12 mouse cellular contexts compared by ENCODE assay signal in genomic region chr16:32512921-32513320, GRCm38 (mm10). TPM values are rescaled to one million over a fixed set of nuclear protein-coding genes. Genes with fewer than 3 reads are reported as not detected.
A peak's percentile ranks its signal among the peaks of the same experiment; 100 is the strongest.
DNase-seq lines count a peak whose midpoint lies in the region; ATAC-seq lines count a peak whose summit lies in the region.
"Had no signal": no experiment of that assay in that cellular context is flagged by ENCODE, and none has a peak within 500 bp of the region (broad histone marks: within the 10 kb centered on the region; RNA-seq: fewer than 3 reads in every experiment).

No protein-coding gene starts in this region.

- no peak overlapping the region for H3K9ac ChIP-seq in hindbrain, embryonic 12.5 days
- H3K9ac ChIP-seq in hindbrain, embryonic 11.5 days (ENCODE audit: low read depth, low read length), result no peak overlapping the region
- H3K9ac ChIP-seq in liver, embryonic 12.5 days, result peak overlapping the region; percentile 76

- no peaks in the 10 kb centered on the region for H3K36me3 ChIP-seq in hindbrain, embryonic 12.5 days
- no peaks in the 10 kb centered on the region for H3K36me3 ChIP-seq in hindbrain, embryonic 11.5 days (ENCODE audit: control insufficient read depth, insufficient read depth, low read length)
- H3K36me3 ChIP-seq in liver, embryonic 12.5 days, result no peaks in the 10 kb centered on the region

- H3K4me3 ChIP-seq in hindbrain, embryonic 12.5 days, result no peak overlapping the region
- no peak overlapping the region for H3K4me3 ChIP-seq in hindbrain, embryonic 11.5 days (ENCODE audit: low read depth, low read length)
- no peak overlapping the region for H3K4me3 ChIP-seq in brown adipose tissue, adult 24 weeks (ENCODE audit: insufficient read depth, low read depth, low read length)
- no peak overlapping the region for H3K4me3 ChIP-seq in liver, embryonic 12.5 days

- peak overlapping the region; percentile 62; the same call in 1 of the 2 replicates for H3K27ac ChIP-seq in hindbrain, embryonic 12.5 days
- H3K27ac ChIP-seq in hindbrain, embryonic 11.5 days (ENCODE audit: low read depth, low read length), result no peak overlapping the region
- H3K27ac ChIP-seq in brown adipose tissue, adult 24 weeks (replicated peaks; ENCODE audit: low read depth, low read length), result peak overlapping the region; percentile 66
- peak overlapping the region; percentile 100 for H3K27ac ChIP-seq in liver, embryonic 12.5 days

- WGBS in hindbrain, embryonic 12.5 days, result 74% methylated on average over 3 of the region's 3 CpGs
- 71% methylated on average over 3 of the region's 3 CpGs for WGBS in hindbrain, embryonic 11.5 days
- WGBS in liver, embryonic 12.5 days (ENCODE audit: insufficient replicate concordance), result 71% methylated on average over 3 of the region's 3 CpGs

- no peak overlapping the region for H3K4me2 ChIP-seq in hindbrain, embryonic 12.5 days (replicated peaks)
- H3K4me2 ChIP-seq in hindbrain, embryonic 11.5 days (replicated peaks; ENCODE audit: low read depth, low read length), result no peak overlapping the region
- peak overlapping the region; percentile 90 for H3K4me2 ChIP-seq in liver, embryonic 12.5 days
- H3K4me2 ChIP-seq: heart, embryonic 11.5 days had no signal

- DNase-seq in adrenal gland, postnatal 14 days, result peak; percentile 70
- no peak for DNase-seq in adrenal gland, postnatal 4 days (ENCODE audit: low spot score in 2 of 2)
- DNase-seq in hindbrain, embryonic 11.5 days (ENCODE audit: low spot score), result no peak
- no peak for DNase-seq in cerebellum, adult 11-12 months
- DNase-seq in heart, adult 8-10 months (ENCODE audit: low spot score), result no peak

- no peaks in the 10 kb centered on the region for H3K27me3 ChIP-seq in hindbrain, embryonic 12.5 days
- no peaks in the 10 kb centered on the region for H3K27me3 ChIP-seq in hindbrain, embryonic 11.5 days (ENCODE audit: control insufficient read depth, insufficient read depth, low read length)
- H3K27me3 ChIP-seq in liver, embryonic 12.5 days (replicated peaks), result no peaks in the 10 kb centered on the region
- H3K27me3 ChIP-seq: Patski had no signal

- ATAC-seq in hindbrain, embryonic 12.5 days (ENCODE audit: low FRiP score), result no peak
- ATAC-seq in hindbrain, embryonic 11.5 days (ENCODE audit: low FRiP score), result no peak
- no peak for ATAC-seq in liver, embryonic 12.5 days
- ATAC-seq: Patski had no signal

- peaks cover 30% of the 10 kb centered on the region for H3K4me1 ChIP-seq in hindbrain, embryonic 12.5 days
- H3K4me1 ChIP-seq in hindbrain, embryonic 11.5 days (replicated peaks; ENCODE audit: control insufficient read depth, insufficient read depth, low read length), result peaks cover 8% of the 10 kb centered on the region; the same call in 1 of the 2 replicates
- peaks cover 10% of the 10 kb centered on the region for H3K4me1 ChIP-seq in brown adipose tissue, adult 24 weeks (ENCODE audit: control insufficient read depth, insufficient read depth, insufficient read length, low read length)
- peaks cover 98% of the 10 kb centered on the region for H3K4me1 ChIP-seq in liver, embryonic 12.5 days

- H3K9me3 ChIP-seq in hindbrain, embryonic 12.5 days (replicated peaks), result no peaks in the 10 kb centered on the region
- no peaks in the 10 kb centered on the region for H3K9me3 ChIP-seq in hindbrain, embryonic 11.5 days (ENCODE audit: control insufficient read depth, low read length)
- no peaks in the 10 kb centered on the region for H3K9me3 ChIP-seq in liver, embryonic 12.5 days (replicated peaks)

RNA-seq across cellular contexts. Expression of gene Zdhhc19, which starts 16.9 kb away (rescaled TPM):
- total RNA-seq in adrenal gland, postnatal 14 days (2021), result not detected in 2 replicates
- total RNA-seq in adrenal gland, postnatal 4 days (2021), result not detected
- not detected in 2 replicates for polyA plus RNA-seq in hindbrain, embryonic 12.5 days (2016; fragmentation: Nextera tagmentation; extraction: Ambion mirVana)
- polyA plus RNA-seq in hindbrain, embryonic 11.5 days (2014; fragmentation: Nextera tagmentation; extraction: Ambion mirVana), result not detected in 2 replicates
- polyA plus RNA-seq in brown adipose tissue, adult 24 weeks (2012; ENCODE audit: insufficient read depth, insufficient read length, missing spikeins), result not detected in 2 replicates
- not detected in 2 replicates for polyA plus RNA-seq in liver, embryonic 12.5 days (2016; fragmentation: Nextera tagmentation; extraction: Ambion mirVana)
- total RNA-seq in heart, adult 8-10 months (2022), result not detected
- polyA plus RNA-seq: kidney, embryonic 14.5 days; limb, embryonic 11.5 days; Patski had no signal

RNA-seq across cellular contexts. Expression of gene Slc51a, which starts 25.2 kb away (rescaled TPM):
- not detected in 2 replicates for total RNA-seq in adrenal gland, postnatal 14 days (2021)
- 1 to 10 TPM in 1 of 2 experiments, not detected in 1; 1.4 TPM for total RNA-seq in adrenal gland, postnatal 4 days (2021)
- 0.09 and 0.14 TPM in 2 replicates for polyA plus RNA-seq in hindbrain, embryonic 12.5 days (2016; fragmentation: Nextera tagmentation; extraction: Ambion mirVana)
- 0.25 and 0.29 TPM in 2 replicates for polyA plus RNA-seq in hindbrain, embryonic 11.5 days (2014; fragmentation: Nextera tagmentation; extraction: Ambion mirVana)
- not detected in 2 replicates for polyA plus RNA-seq in brown adipose tissue, adult 24 weeks (2012; ENCODE audit: insufficient read depth, insufficient read length, missing spikeins)
- 0.57 and 0.66 TPM in 2 replicates for polyA plus RNA-seq in liver, embryonic 12.5 days (2016; fragmentation: Nextera tagmentation; extraction: Ambion mirVana)
- total RNA-seq in heart, adult 8-10 months (2022), result under 1 TPM; 0.19 to 0.40 (median 0.25) TPM
